In genomic region chr5:33651541-33651920, GRCm38 (mm10) we compare ENCODE assay signal across 8 mouse cellular contexts. TPM values are rescaled to one million over a fixed set of nuclear protein-coding genes. Genes with fewer than 3 reads are reported as not detected.
DNase-seq lines count a peak whose midpoint lies in the region; ATAC-seq lines count a peak whose summit lies in the region.

No protein-coding gene starts in this region.

- peaks cover 37% of the 10 kb centered on the region for H3K36me3 ChIP-seq in kidney, embryonic 16.5 days (ENCODE audit: insufficient read depth, low read length)
- peaks cover 53% of the 10 kb centered on the region for H3K36me3 ChIP-seq in hindbrain, embryonic 14.5 days (replicated peaks; ENCODE audit: control insufficient read depth, insufficient read depth)
- peaks cover 39% of the 10 kb centered on the region for H3K36me3 ChIP-seq in midbrain, embryonic 14.5 days (ENCODE audit: control insufficient read depth, insufficient read depth, low read length)

- no peaks in the 10 kb centered on the region for H3K9me3 ChIP-seq in kidney, embryonic 16.5 days (ENCODE audit: low read length)
- H3K9me3 ChIP-seq in hindbrain, embryonic 14.5 days (ENCODE audit: control insufficient read depth, low read length) = no peaks in the 10 kb centered on the region
- no peaks in the 10 kb centered on the region for H3K9me3 ChIP-seq in midbrain, embryonic 14.5 days (ENCODE audit: control insufficient read depth, low read length)

- no peak; the same call in 1 of the 2 replicates for ATAC-seq in kidney, embryonic 16.5 days (ENCODE audit: low FRiP score, low TSS enrichment)
- no peak for ATAC-seq in hindbrain, embryonic 14.5 days (ENCODE audit: low FRiP score)
- ATAC-seq in midbrain, embryonic 14.5 days (ENCODE audit: low FRiP score, low TSS enrichment) = no peak

- peak overlapping the region; percentile 86 for H3K4me2 ChIP-seq in kidney, embryonic 16.5 days (replicated peaks; ENCODE audit: low read depth, low read length)
- peak overlapping the region; percentile 79 for H3K4me2 ChIP-seq in hindbrain, embryonic 14.5 days (replicated peaks)
- peak overlapping the region; percentile 63 for H3K4me2 ChIP-seq in midbrain, embryonic 14.5 days (ENCODE audit: low read length)

- H3K9ac ChIP-seq in kidney, embryonic 16.5 days (replicated peaks; ENCODE audit: low read length) = peak overlapping the region; percentile 85
- H3K9ac ChIP-seq in hindbrain, embryonic 14.5 days = peak overlapping the region; percentile 72
- H3K9ac ChIP-seq in midbrain, embryonic 14.5 days (replicated peaks; ENCODE audit: low read length) = peak overlapping the region; percentile 62

- peaks cover 37% of the 10 kb centered on the region for H3K4me1 ChIP-seq in kidney, embryonic 16.5 days (ENCODE audit: insufficient read depth, low read length)
- peaks cover 23% of the 10 kb centered on the region for H3K4me1 ChIP-seq in hindbrain, embryonic 14.5 days (replicated peaks; ENCODE audit: control insufficient read depth, insufficient read depth, low read length)
- peaks cover 16% of the 10 kb centered on the region for H3K4me1 ChIP-seq in midbrain, embryonic 14.5 days (ENCODE audit: control insufficient read depth, insufficient read depth, low read length)

- H3K4me3 ChIP-seq in kidney, embryonic 16.5 days (ENCODE audit: low read length) = peak overlapping the region; percentile 82
- H3K4me3 ChIP-seq in hindbrain, embryonic 14.5 days (replicated peaks; ENCODE audit: low read length) = peak overlapping the region; percentile 67
- H3K4me3 ChIP-seq in midbrain, embryonic 14.5 days (replicated peaks; ENCODE audit: low read depth, low read length) = peak overlapping the region; percentile 61

- peak overlapping the region; percentile 96 for H3K27ac ChIP-seq in kidney, embryonic 16.5 days (ENCODE audit: low read length)
- peak overlapping the region; percentile 98 for H3K27ac ChIP-seq in hindbrain, embryonic 14.5 days
- H3K27ac ChIP-seq in midbrain, embryonic 14.5 days (replicated peaks; ENCODE audit: low read depth, low read length) = peak overlapping the region; percentile 98

- no peak for DNase-seq in kidney, postnatal 25 days
- peak; percentile 52 for DNase-seq in brain, adult 2 months (ENCODE audit: low read depth, low spot score)
- DNase-seq in hindbrain, embryonic 14.5 days (ENCODE audit: low spot score) = no peak
- DNase-seq in midbrain, embryonic 14.5 days = no peak
- no peak for DNase-seq in gastrocnemius, postnatal 25 days
- DNase-seq in B cell, adult 2 months = no peak
- no peak for DNase-seq in frontal cortex, adult 2 months (ENCODE audit: extremely low spot score in 1 of 2, low spot score in 1 of 2)

- under 1% methylated on average over 11 of the region's 11 CpGs for WGBS in kidney, embryonic 16.5 days
- 1% methylated on average over 11 of the region's 11 CpGs for WGBS in hindbrain, embryonic 14.5 days
- 0% methylated on average over 11 of the region's 11 CpGs for WGBS in midbrain, embryonic 14.5 days

- H3K27me3 ChIP-seq in kidney, embryonic 16.5 days (ENCODE audit: insufficient read depth, low read length) = no peaks in the 10 kb centered on the region
- no peaks in the 10 kb centered on the region for H3K27me3 ChIP-seq in hindbrain, embryonic 14.5 days (ENCODE audit: control insufficient read depth, insufficient read depth, low read length)
- no peaks in the 10 kb centered on the region for H3K27me3 ChIP-seq in midbrain, embryonic 14.5 days (ENCODE audit: control insufficient read depth, insufficient read depth, low read length)

RNA-seq across cellular contexts. Expression of gene Slbp, which starts 0.8 kb away (rescaled TPM):
- 227 and 228 TPM in 2 replicates for polyA plus RNA-seq in kidney, embryonic 16.5 days (2015; fragmentation: Nextera tagmentation; extraction: Ambion mirVana)
- 115 and 125 TPM in 2 replicates for polyA plus RNA-seq in hindbrain, embryonic 14.5 days (2014; fragmentation: Nextera tagmentation; extraction: Ambion mirVana)
- 112 and 134 TPM in 2 replicates for polyA plus RNA-seq in midbrain, embryonic 14.5 days (2014; fragmentation: Nextera tagmentation; extraction: Ambion mirVana)
- total RNA-seq in gastrocnemius, postnatal 25 days (2021) = 1 to 10 TPM; 7.3 to 8.2 TPM
- polyA plus RNA-seq in frontal cortex, adult 2 months (2012; rRNA removed) = 28.0 and 30.8 TPM in 2 replicates

RNA-seq across cellular contexts. Expression of gene Tacc3, which starts 6.4 kb away (rescaled TPM):
- polyA plus RNA-seq in kidney, embryonic 16.5 days (2015; fragmentation: Nextera tagmentation; extraction: Ambion mirVana) = 186 and 192 TPM in 2 replicates
- 32.3 and 41.0 TPM in 2 replicates for polyA plus RNA-seq in hindbrain, embryonic 14.5 days (2014; fragmentation: Nextera tagmentation; extraction: Ambion mirVana)
- 25.5 and 45.9 TPM in 2 replicates for polyA plus RNA-seq in midbrain, embryonic 14.5 days (2014; fragmentation: Nextera tagmentation; extraction: Ambion mirVana)
- 1 to 10 TPM; 1.7 to 2.5 TPM for total RNA-seq in gastrocnemius, postnatal 25 days (2021)
- 8.4 and 9.1 TPM in 2 replicates for polyA plus RNA-seq in frontal cortex, adult 2 months (2012; rRNA removed)

RNA-seq across cellular contexts. Expression of gene Tmem129, which starts 6.7 kb away (rescaled TPM):
- 48.5 and 50.8 TPM in 2 replicates for polyA plus RNA-seq in kidney, embryonic 16.5 days (2015; fragmentation: Nextera tagmentation; extraction: Ambion mirVana)
- polyA plus RNA-seq in hindbrain, embryonic 14.5 days (2014; fragmentation: Nextera tagmentation; extraction: Ambion mirVana) = 27.5 and 28.8 TPM in 2 replicates
- polyA plus RNA-seq in midbrain, embryonic 14.5 days (2014; fragmentation: Nextera tagmentation; extraction: Ambion mirVana) = 29.4 and 31.1 TPM in 2 replicates
- 1 to 10 TPM; 8.0 to 8.2 TPM for total RNA-seq in gastrocnemius, postnatal 25 days (2021)
- 34.8 and 36.3 TPM in 2 replicates for polyA plus RNA-seq in frontal cortex, adult 2 months (2012; rRNA removed)

RNA-seq across cellular contexts. Expression of gene Gm9903, which starts 21.8 kb away (rescaled TPM):
- polyA plus RNA-seq in kidney, embryonic 16.5 days (2015; fragmentation: Nextera tagmentation; extraction: Ambion mirVana) = 0.29 and 0.58 TPM in 2 replicates
- 0.64 and 0.77 TPM in 2 replicates for polyA plus RNA-seq in hindbrain, embryonic 14.5 days (2014; fragmentation: Nextera tagmentation; extraction: Ambion mirVana)
- polyA plus RNA-seq in midbrain, embryonic 14.5 days (2014; fragmentation: Nextera tagmentation; extraction: Ambion mirVana) = 0.65 and 0.83 TPM in 2 replicates
- under 1 TPM; 0.51 to 0.88 TPM for total RNA-seq in gastrocnemius, postnatal 25 days (2021)
- polyA plus RNA-seq in frontal cortex, adult 2 months (2012; rRNA removed) = 0.61 and 0.72 TPM in 2 replicates

RNA-seq across cellular contexts. Expression of gene Fam53a, which starts 22.1 kb away (rescaled TPM):
- polyA plus RNA-seq in kidney, embryonic 16.5 days (2015; fragmentation: Nextera tagmentation; extraction: Ambion mirVana) = 62.6 and 65.7 TPM in 2 replicates
- polyA plus RNA-seq in hindbrain, embryonic 14.5 days (2014; fragmentation: Nextera tagmentation; extraction: Ambion mirVana) = 26.8 and 30.2 TPM in 2 replicates
- 31.4 and 35.4 TPM in 2 replicates for polyA plus RNA-seq in midbrain, embryonic 14.5 days (2014; fragmentation: Nextera tagmentation; extraction: Ambion mirVana)
- 10 to 100 TPM; 50.2 to 59.6 TPM for total RNA-seq in gastrocnemius, postnatal 25 days (2021)
- 18.8 and 20.1 TPM in 2 replicates for polyA plus RNA-seq in frontal cortex, adult 2 months (2012; rRNA removed)
